ENCODE assay signal across 9 mouse cellular contexts in genomic region chr7:34759378-34759822, GRCm38 (mm10). TPM values are rescaled to one million over a fixed set of nuclear protein-coding genes. Genes with fewer than 3 reads are reported as not detected.
DNase-seq lines count a peak whose midpoint lies in the region; ATAC-seq lines count a peak whose summit lies in the region.
"Had no signal": no experiment of that assay in that cellular context is flagged by ENCODE, and none has a peak within 500 bp of the region (broad histone marks: within the 10 kb centered on the region; RNA-seq: fewer than 3 reads in every experiment).

No protein-coding gene starts in this region.

- no peak overlapping the region for H3K9ac ChIP-seq in hindbrain, embryonic 16.5 days (ENCODE audit: low read depth, low read length)
- no peak overlapping the region for H3K9ac ChIP-seq in neural tube, embryonic 14.5 days (replicated peaks; ENCODE audit: low read depth, low read length)
- H3K9ac ChIP-seq in liver, embryonic 11.5 days (ENCODE audit: low read depth, low read length): no peak overlapping the region

- H3K9me3 ChIP-seq in embryonic facial prominence, embryonic 10.5 days: peaks cover 10% of the 10 kb centered on the region; the same call in 1 of the 2 replicates
- no peaks in the 10 kb centered on the region for H3K9me3 ChIP-seq in hindbrain, embryonic 16.5 days (ENCODE audit: control insufficient read depth, low read length)
- no peaks in the 10 kb centered on the region for H3K9me3 ChIP-seq in neural tube, embryonic 14.5 days (ENCODE audit: control insufficient read depth, low read length)
- H3K9me3 ChIP-seq in heart, embryonic 10.5 days: no peaks in the 10 kb centered on the region
- no peaks in the 10 kb centered on the region for H3K9me3 ChIP-seq in liver, embryonic 11.5 days (ENCODE audit: control insufficient read depth, low read length)

- peak; percentile 37; the same call in 1 of the 2 replicates for ATAC-seq in hindbrain, embryonic 16.5 days
- ATAC-seq in neural tube, embryonic 14.5 days (ENCODE audit: low read depth): no peak
- ATAC-seq in liver, embryonic 11.5 days (replicated peaks; ENCODE audit: low FRiP score): no peak

- H3K4me3 ChIP-seq in embryonic facial prominence, embryonic 10.5 days: no peak overlapping the region
- no peak overlapping the region for H3K4me3 ChIP-seq in hindbrain, embryonic 16.5 days (ENCODE audit: low read length)
- no peak overlapping the region for H3K4me3 ChIP-seq in neural tube, embryonic 14.5 days (ENCODE audit: low read depth, low read length)
- H3K4me3 ChIP-seq in heart, embryonic 10.5 days: no peak overlapping the region
- no peak overlapping the region for H3K4me3 ChIP-seq in liver, embryonic 11.5 days (ENCODE audit: low read depth, low read length)
- H3K4me3 ChIP-seq: megakaryocyte, embryonic 14.5 days had no signal

- WGBS in embryonic facial prominence, embryonic 10.5 days: 80% methylated on average over 7 of the region's 7 CpGs
- WGBS in hindbrain, embryonic 16.5 days: 24% methylated on average over 7 of the region's 7 CpGs
- 42% methylated on average over 7 of the region's 7 CpGs for WGBS in neural tube, embryonic 14.5 days
- 67% methylated on average over 7 of the region's 7 CpGs for WGBS in heart, embryonic 10.5 days
- WGBS in liver, embryonic 11.5 days: 76% methylated on average over 7 of the region's 7 CpGs

- H3K36me3 ChIP-seq in embryonic facial prominence, embryonic 10.5 days (replicated peaks): no peaks in the 10 kb centered on the region
- H3K36me3 ChIP-seq in hindbrain, embryonic 16.5 days (ENCODE audit: control insufficient read depth, insufficient read depth, low read length): no peaks in the 10 kb centered on the region
- no peaks in the 10 kb centered on the region for H3K36me3 ChIP-seq in neural tube, embryonic 14.5 days (ENCODE audit: control insufficient read depth, insufficient read depth, low read length)
- H3K36me3 ChIP-seq in heart, embryonic 10.5 days: no peaks in the 10 kb centered on the region
- H3K36me3 ChIP-seq in liver, embryonic 11.5 days (ENCODE audit: control insufficient read depth, insufficient read depth, low read length): no peaks in the 10 kb centered on the region

- no peaks in the 10 kb centered on the region for H3K27me3 ChIP-seq in embryonic facial prominence, embryonic 10.5 days (replicated peaks; ENCODE audit: low read depth, poor library complexity, severe bottlenecking)
- H3K27me3 ChIP-seq in hindbrain, embryonic 16.5 days (replicated peaks; ENCODE audit: control insufficient read depth, insufficient read depth, low read length): no peaks in the 10 kb centered on the region
- H3K27me3 ChIP-seq in neural tube, embryonic 14.5 days (ENCODE audit: control insufficient read depth, insufficient read depth, low read length): no peaks in the 10 kb centered on the region
- no peaks in the 10 kb centered on the region for H3K27me3 ChIP-seq in heart, embryonic 10.5 days (ENCODE audit: insufficient read depth, poor library complexity, severe bottlenecking)
- no peaks in the 10 kb centered on the region for H3K27me3 ChIP-seq in liver, embryonic 11.5 days (replicated peaks; ENCODE audit: control insufficient read depth, insufficient read depth, low read length)
- H3K27me3 ChIP-seq: megakaryocyte, embryonic 14.5 days had no signal

- H3K4me1 ChIP-seq in embryonic facial prominence, embryonic 10.5 days: peaks cover 20% of the 10 kb centered on the region
- H3K4me1 ChIP-seq in hindbrain, embryonic 16.5 days (ENCODE audit: control insufficient read depth, insufficient read depth, low read depth, low read length): peaks cover 6% of the 10 kb centered on the region
- H3K4me1 ChIP-seq in neural tube, embryonic 14.5 days (ENCODE audit: control insufficient read depth, insufficient read depth, low read length): peaks cover 9% of the 10 kb centered on the region; the same call in 1 of the 2 replicates
- H3K4me1 ChIP-seq in heart, embryonic 10.5 days: peaks cover 10% of the 10 kb centered on the region; the same call in 1 of the 2 replicates
- no peaks in the 10 kb centered on the region for H3K4me1 ChIP-seq in liver, embryonic 11.5 days (replicated peaks; ENCODE audit: control insufficient read depth, insufficient read depth, low read length)
- H3K4me1 ChIP-seq: megakaryocyte, embryonic 14.5 days had no signal

- no peak overlapping the region for H3K4me2 ChIP-seq in hindbrain, embryonic 16.5 days (ENCODE audit: low read length)
- no peak overlapping the region for H3K4me2 ChIP-seq in neural tube, embryonic 14.5 days (ENCODE audit: low read depth, low read length)
- H3K4me2 ChIP-seq in liver, embryonic 11.5 days: no peak overlapping the region

- 0 out of 2 replicates have a peak overlapping the region, but pooled peaks have one; percentile 14 for H3K27ac ChIP-seq in embryonic facial prominence, embryonic 10.5 days (replicated peaks)
- H3K27ac ChIP-seq in hindbrain, embryonic 16.5 days (ENCODE audit: low read depth, low read length): no peak overlapping the region; the same call in 1 of the 2 replicates
- H3K27ac ChIP-seq in neural tube, embryonic 14.5 days (ENCODE audit: low read depth, low read length): peak overlapping the region; percentile 60
- H3K27ac ChIP-seq in heart, embryonic 10.5 days: no peak overlapping the region
- H3K27ac ChIP-seq in liver, embryonic 11.5 days (ENCODE audit: low read depth, low read length): no peak overlapping the region

- peak; percentile 54 for DNase-seq in layer of hippocampus, adult 11-12 months (ENCODE audit: low spot score)
- DNase-seq in layer of hippocampus, adult 9-10 months (ENCODE audit: low spot score): no peak
- no peak for DNase-seq in embryonic facial prominence, embryonic 10.5 days (ENCODE audit: low spot score)
- no peak for DNase-seq in heart, embryonic 10.5 days (ENCODE audit: low spot score)
- no peak for DNase-seq in thymus, postnatal 36 days
- DNase-seq in liver, embryonic 11.5 days (ENCODE audit: low spot score): no peak

RNA-seq across cellular contexts. Expression of gene Chst8, which starts 53.1 kb away (rescaled TPM):
- polyA plus RNA-seq in embryonic facial prominence, embryonic 10.5 days (2016; fragmentation: Nextera tagmentation; extraction: Ambion mirVana): 5.8 and 7.6 TPM in 2 replicates
- polyA plus RNA-seq in hindbrain, embryonic 16.5 days (2015; fragmentation: Nextera tagmentation; extraction: Ambion mirVana): 9.2 and 12.2 TPM in 2 replicates
- polyA plus RNA-seq in neural tube, embryonic 14.5 days (2014; fragmentation: Nextera tagmentation; extraction: Ambion mirVana): 9.7 and 16.9 TPM in 2 replicates
- 1.4 and 2.1 TPM in 2 replicates for polyA plus RNA-seq in heart, embryonic 10.5 days (2016; fragmentation: Nextera tagmentation; extraction: Ambion mirVana)
- 0.75 and 0.79 TPM in 2 replicates for polyA plus RNA-seq in liver, embryonic 11.5 days (2014; fragmentation: Nextera tagmentation; extraction: Ambion mirVana)

Comparison
In these comparisons a context has a peak if more than half of its experiments do, and no peak if none do; other contexts are left out.
1. H3K27ac ChIP-seq: peak in embryonic facial prominence, embryonic 10.5 days (single experiment) and neural tube, embryonic 14.5 days (single experiment); none in hindbrain, embryonic 16.5 days (single experiment), heart, embryonic 10.5 days (single experiment) and liver, embryonic 11.5 days (single experiment).